Mouse (Mus musculus) layer of hippocampus, adult 2 months (tissue): ENCODE measurements around the gene Psmc3. TPM values are rescaled to one million over a fixed set of nuclear protein-coding genes. Genes with fewer than 3 reads are reported as not detected.
"Not testable (repeated sequence)": the region's sequence is repeated elsewhere in the genome, so short reads cannot be mapped to it uniquely, and the experiment has no call there.

Experiments used
- DNase-seq, 2 experiments: peaks; one replicate each; pipeline ENCODE4 v3.0.0; 2022; ENCODE audit warnings: low spot score in 2 of 2
- H3K27ac ChIP-seq: fragments of 200-600 bp; 2 replicates; pipeline ENCODE4 v1.8.1; 2022
- H3K4me3 ChIP-seq: fragments of 200-600 bp; 2 replicates; pipeline ENCODE4 v1.8.1; 2022; ENCODE audit warnings: mild to moderate bottlenecking
- CTCF ChIP-seq: fragments of 200-600 bp; conservative IDR thresholded peaks from 2 replicates; pipeline ENCODE4 v1.8.1; 2022; ENCODE audit warnings: antibody characterized with exemption, mild to moderate bottlenecking, moderate library complexity
- total RNA-seq, 2 experiments: library from RNA; stranded (reverse); gene quantifications; 2 replicates each; pipeline ENCODE4 v1.2.3; 2021

The Psmc3 gene
- total RNA-seq, 2 experiments from 2014 or later = 203 to 215 TPM

- no peak overlapping the region for H3K27ac ChIP-seq
- H3K4me3 ChIP-seq = no peak overlapping the region
- no peak for DNase-seq
- no peak for TF ChIP-seq CTCF
Observed at GRCm38 (mm10) chr2:91090208-91090607, 36.4 kb downstream of the Psmc3 start.

- Histone ChIP-seq H3K4me3 (no peak overlapping the region), H3K27ac (no peak overlapping the region)
- DNase-seq = no peak
- TF ChIP-seq CTCF = 0 out of 2 replicates have a peak, but pooled peaks have one; percentile 5
Observed at GRCm38 (mm10) chr2:91090827-91091226, 37.0 kb downstream of the Psmc3 start.

- Histone ChIP-seq H3K27ac (peak overlapping the region; percentile 33), H3K4me3 (no peak overlapping the region; the same call in 1 of the 2 replicates)
- no peak for TF ChIP-seq CTCF
- DNase-seq = no peak
Observed at GRCm38 (mm10) chr2:91096524-91096923, 42.7 kb downstream of the Psmc3 start.

- TF ChIP-seq CTCF = no peak
- Histone ChIP-seq H3K4me3 (no peak overlapping the region; the same call in 1 of the 2 replicates), H3K27ac (peak overlapping the region; percentile 33)
- DNase-seq = no peak
Observed at GRCm38 (mm10) chr2:91097015-91097414, 43.2 kb downstream of the Psmc3 start.

GRCm38 (mm10) chr2:91098156-91098555, 44.3 kb downstream of the Psmc3 start:
- no peak for DNase-seq
- Histone ChIP-seq H3K4me3 (no peak overlapping the region), H3K27ac (peak overlapping the region; percentile 33; the same call in 1 of the 2 replicates)
- no peak for TF ChIP-seq CTCF

- peak overlapping the region; percentile 44; the same call in 1 of the 2 replicates for H3K27ac ChIP-seq
- peak; percentile 92 for TF ChIP-seq CTCF
- peak; percentile 88 to 95 for DNase-seq
- H3K4me3 ChIP-seq = no peak overlapping the region
Observed at GRCm38 (mm10) chr2:91101124-91101740, 47.4 kb downstream of the Psmc3 start.

GRCm38 (mm10) chr2:91108156-91108555, 54.3 kb downstream of the Psmc3 start:
- Histone ChIP-seq H3K27ac (no peak overlapping the region), H3K4me3 (no peak overlapping the region)
- no peak for DNase-seq
- no peak for TF ChIP-seq CTCF

GRCm38 (mm10) chr2:91109241-91109640, 55.4 kb downstream of the Psmc3 start:
- DNase-seq = no peak
- Histone ChIP-seq H3K27ac (no peak overlapping the region), H3K4me3 (no peak overlapping the region)
- no peak for TF ChIP-seq CTCF

- DNase-seq = no peak
- H3K27ac ChIP-seq = no peak overlapping the region
- TF ChIP-seq CTCF = no peak
- no peak overlapping the region for H3K4me3 ChIP-seq
Observed at GRCm38 (mm10) chr2:91109807-91110385, 56.1 kb downstream of the Psmc3 start.

- peak; percentile 39 for TF ChIP-seq CTCF
Observed at GRCm38 (mm10) chr2:91110429-91110828, 56.6 kb downstream of the Psmc3 start.

GRCm38 (mm10) chr2:91111832-91112231, 58.0 kb downstream of the Psmc3 start:
- not testable (repeated sequence) for H3K4me3 ChIP-seq, H3K27ac ChIP-seq, DNase-seq

More at GRCm38 (mm10) chr2:91110429-91110828, 56.6 kb downstream of the Psmc3 start:
- no peak overlapping the region for H3K4me3 ChIP-seq
- no peak overlapping the region for H3K27ac ChIP-seq
- DNase-seq = no peak

- no peak overlapping the region for H3K27ac ChIP-seq
- no peak for DNase-seq
- H3K4me3 ChIP-seq = no peak overlapping the region
- TF ChIP-seq CTCF = no peak
Observed at GRCm38 (mm10) chr2:91112491-91112890, 58.7 kb downstream of the Psmc3 start.

GRCm38 (mm10) chr2:91113334-91113733, 59.5 kb downstream of the Psmc3 start:
- Histone ChIP-seq H3K4me3 (no peak overlapping the region), H3K27ac (no peak overlapping the region)
- no peak for TF ChIP-seq CTCF
- no peak for DNase-seq

GRCm38 (mm10) chr2:91113852-91114251, 60.0 kb downstream of the Psmc3 start:
- DNase-seq = no peak
- no peak for TF ChIP-seq CTCF
- Histone ChIP-seq H3K27ac (no peak overlapping the region), H3K4me3 (no peak overlapping the region)
